Mouse (Mus musculus): ENCODE results near the gene Gm47996. TPM values are rescaled to one million over a fixed set of nuclear protein-coding genes. Genes with fewer than 3 reads are reported as not detected.

Gm47996 gene
- total RNA-seq, 2 experiments from 2014 or later: not detected

DNA sequence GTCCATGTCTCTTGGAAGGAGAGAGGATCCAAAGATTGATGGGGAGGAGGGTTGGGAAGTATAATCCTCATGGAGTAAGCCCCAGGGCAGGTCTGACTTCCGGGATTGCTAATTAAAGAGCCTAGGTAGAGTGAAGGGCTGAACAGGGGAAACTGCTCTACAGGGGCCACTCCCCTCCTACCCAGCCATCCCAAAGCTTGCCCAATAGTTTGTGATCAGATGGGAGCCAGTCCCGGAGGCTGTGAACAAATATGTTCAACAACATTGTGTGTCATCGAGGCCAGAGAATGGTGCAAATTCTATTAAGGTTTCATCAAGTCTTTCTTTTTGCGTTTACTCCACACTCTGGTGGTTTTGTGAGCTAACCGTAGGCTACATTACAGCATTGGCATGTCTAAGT is 34.1 kb downstream of the Gm47996 start:
- intact Hi-C loops (cut with DNase I): no loop called here
- no peak for DNase-seq

DNA sequence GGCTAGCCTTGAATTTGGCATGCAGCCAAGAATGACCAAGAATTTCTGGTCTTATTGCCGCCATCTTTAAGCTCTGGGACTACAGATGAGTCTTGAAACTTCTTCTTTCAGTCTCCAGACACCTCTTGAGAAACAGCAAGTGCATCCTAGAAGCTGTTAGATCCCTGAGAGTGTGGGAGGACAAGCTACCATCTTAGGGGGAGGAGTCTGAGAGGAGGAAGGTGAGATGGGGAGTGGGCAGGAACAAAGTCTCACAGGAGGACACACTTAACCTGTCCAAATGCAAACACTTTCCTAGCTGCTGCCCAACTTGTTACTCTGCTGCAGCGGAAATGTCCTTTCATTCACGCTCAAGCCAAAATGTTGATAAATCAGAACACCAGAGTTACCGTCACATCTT is 34.8 kb downstream of the Gm47996 start:
- intact Hi-C loops (cut with DNase I): no loop called here
- no peak for DNase-seq

DNA sequence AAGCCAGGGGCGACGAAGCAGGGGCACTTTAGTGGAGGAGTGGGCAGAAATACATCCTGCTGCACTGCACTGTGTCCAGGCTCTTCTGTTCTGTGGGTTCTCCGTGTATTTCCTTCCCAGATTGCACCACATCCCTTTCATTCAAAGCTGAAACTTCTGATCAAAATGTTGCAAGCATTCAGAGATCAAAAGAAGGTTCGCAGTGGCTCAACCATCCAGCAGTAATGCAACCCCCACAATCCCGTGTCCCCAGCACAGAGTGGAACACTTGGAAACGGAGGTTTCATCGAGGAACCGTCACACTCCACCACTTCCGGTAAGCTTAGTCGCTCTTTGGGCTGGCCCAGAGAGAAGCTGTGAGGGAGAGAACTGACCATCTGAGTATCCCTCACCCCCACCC is 35.2 kb downstream of the Gm47996 start:
- intact Hi-C loops (cut with DNase I): no loop called here
- DNase-seq: no peak

DNA sequence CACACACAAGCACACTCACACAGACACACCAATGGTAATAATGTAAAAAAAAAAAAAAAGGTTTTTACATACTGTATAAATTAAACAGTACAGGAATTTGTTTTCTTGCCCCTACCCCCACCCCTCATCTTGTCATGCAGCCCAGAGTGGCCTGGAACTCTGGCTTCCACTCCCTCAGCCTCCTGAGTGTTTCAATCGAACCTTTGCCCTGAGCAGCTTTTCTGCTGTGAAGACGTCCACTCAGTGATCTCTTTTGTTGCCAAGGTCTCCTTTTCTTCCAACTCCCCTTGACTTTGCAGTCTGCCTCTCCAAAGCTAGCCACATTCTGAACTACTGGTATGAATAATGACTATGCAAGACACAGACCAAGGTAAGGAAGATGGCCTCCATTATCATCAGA is 35.9 kb downstream of the Gm47996 start:
- DNase-seq: no peak
- intact Hi-C loops (cut with DNase I): no loop called here

DNA sequence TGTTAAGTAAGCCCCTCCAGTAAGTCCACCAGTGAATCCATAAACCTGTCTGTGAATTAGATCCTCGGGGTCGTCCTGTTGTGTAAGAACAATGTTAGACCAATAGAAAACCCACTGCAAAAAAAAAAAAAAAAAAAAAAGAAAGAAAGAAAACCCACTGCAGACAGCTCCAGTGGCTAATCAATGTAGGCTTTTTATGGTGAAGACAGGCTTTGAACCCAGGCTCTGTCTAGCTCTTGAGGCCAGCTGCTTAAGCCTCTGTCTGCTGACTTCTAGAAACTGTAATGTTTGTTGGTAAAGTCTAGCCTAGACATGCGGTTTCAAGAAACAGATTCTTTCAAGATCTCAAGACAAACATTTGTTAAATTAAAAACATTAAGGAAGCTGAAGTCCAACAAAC is 40.2 kb downstream of the Gm47996 start:
- DNase-seq: no peak
- intact Hi-C loops (cut with DNase I): no loop called here

DNA sequence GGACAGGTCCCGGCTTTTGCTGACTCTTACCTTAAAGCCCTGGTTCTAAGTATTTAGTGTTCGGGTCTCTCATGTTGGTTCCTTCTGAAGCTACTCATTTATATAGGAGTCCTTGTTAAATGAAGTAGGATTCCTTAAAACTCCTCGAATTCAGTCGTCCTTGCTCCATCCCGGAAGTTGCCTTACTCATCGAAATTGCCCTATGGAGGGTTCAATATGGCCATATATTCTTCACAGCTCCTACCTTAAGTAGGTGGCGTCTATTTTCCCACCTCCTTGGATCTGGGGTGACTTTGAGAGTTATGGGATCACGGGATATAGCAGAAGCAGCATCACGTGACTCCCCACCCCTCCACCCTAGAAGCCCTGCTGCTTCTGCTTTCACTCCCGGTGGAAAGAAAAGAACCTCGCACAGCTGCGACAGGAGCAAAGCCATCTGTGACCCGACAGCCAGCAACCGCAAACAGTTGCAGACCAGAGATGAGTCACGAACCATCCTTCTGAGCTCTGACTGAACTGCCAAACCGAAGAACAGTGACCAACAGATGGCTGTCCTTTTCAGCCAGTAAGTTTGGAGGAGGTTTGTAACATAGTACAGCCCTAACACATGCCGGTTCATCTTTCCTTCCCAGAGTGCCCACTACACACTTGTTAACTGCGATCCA is 40.7 kb downstream of the Gm47996 start:
- peak; percentile 25 for DNase-seq
- intact Hi-C loops (cut with DNase I): no loop called here

DNA sequence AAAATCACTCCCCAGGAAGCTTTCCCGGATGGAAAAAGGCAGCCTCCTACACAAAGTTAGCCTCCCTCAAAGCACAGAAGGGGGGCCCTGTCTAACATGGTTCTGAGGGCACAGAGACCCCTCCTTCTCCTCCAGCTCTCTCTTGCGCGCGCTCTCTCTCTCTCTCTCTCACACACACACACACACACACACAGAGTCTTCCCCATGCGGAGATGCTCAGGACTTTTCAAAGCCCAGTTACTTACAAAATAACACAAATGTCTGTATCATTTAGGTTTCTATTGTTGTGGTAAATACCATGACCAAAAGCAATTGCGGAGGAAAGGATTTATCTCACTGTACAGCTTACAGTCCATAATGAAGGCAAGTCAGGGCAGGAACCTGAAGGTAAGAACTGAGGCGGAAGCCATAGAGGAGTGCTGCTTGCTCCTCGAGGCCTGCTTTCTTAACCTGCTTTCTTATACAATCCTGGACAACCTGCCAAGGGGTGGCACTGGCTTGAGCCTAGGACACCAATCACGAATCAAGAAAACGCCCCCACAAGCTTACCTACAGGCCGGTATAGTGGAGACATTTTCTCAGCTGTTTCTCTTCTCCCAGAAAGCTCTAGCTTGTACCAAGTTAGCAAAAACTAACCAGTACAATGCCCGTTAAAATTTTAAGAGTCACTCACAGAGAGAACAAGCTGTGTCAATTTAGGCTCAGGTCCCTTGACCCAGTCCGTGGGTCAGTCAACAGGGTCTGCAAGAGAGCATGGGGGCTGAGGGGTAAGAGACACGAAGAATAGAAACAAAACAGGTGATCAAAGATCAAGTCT is 41.5 kb downstream of the Gm47996 start:
- DNase-seq: no peak

DNA sequence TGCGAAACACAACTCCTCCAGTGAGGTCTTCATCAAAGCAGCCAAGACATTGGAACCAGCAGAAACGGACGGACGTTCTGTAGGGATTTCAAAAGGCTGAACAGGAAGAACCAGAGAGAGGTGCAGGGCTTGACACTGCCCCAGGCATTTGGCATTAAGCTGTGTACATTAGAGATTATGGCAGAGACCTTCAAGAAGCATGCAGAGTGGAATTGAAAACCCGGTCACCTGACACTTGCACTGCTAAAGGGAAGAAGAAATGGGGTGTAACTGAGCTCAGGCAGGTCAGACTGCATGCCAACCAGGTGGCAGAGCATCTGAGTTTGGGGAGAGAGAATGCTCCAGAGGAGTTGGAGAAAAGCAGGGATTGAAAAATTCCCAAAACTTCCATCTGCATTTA is 45.5 kb downstream of the Gm47996 start:
- intact Hi-C loops (cut with DNase I): no loop called here

More for the DNA sequence above, 41.5 kb downstream of the Gm47996 start:
- intact Hi-C loops (cut with DNase I): no loop called here

DNA sequence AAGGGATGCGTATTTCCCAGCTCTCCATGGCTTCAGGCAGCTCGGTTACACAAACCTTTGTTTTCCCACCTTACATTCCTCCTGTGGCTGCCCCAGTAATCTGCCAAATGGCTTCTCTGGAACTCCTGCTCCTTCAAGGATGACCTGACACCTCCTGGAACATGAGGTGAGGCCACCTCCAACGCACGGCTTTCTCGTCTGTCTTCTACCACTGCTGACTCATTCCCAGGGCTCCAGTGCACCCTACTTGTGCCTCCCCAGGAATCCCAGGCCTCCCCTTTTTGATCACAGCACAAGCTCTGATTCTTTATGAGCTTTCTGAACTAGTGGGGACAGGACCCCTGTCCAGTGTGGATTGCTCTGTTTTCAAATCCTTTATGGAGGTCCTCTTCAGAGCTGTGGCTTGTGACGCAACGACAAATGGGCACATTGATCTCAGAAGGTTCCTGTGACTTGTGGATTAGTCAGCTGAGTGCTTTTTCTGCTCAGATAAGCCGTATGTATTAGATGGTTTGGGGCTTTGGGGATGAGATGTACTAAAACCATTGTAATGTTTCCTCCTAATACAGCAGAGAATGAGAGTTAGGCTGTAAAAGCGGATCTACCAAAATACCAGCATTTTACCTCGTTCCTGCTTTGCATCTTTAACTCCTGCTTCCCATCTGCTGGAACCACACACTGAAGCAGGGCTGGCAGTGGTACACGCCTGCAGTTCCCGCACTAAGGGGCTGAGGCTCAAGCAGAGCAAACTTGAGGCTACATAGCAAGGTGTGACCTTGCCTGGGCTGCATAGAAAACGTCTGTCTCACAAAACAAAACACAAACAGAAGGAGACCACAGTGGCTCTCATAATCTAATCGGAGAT is 48.4 kb downstream of the Gm47996 start:
- intact Hi-C loops (cut with DNase I): no loop called here
- no peak for DNase-seq

More for the DNA sequence above, 45.5 kb downstream of the Gm47996 start:
- no peak for DNase-seq

DNA sequence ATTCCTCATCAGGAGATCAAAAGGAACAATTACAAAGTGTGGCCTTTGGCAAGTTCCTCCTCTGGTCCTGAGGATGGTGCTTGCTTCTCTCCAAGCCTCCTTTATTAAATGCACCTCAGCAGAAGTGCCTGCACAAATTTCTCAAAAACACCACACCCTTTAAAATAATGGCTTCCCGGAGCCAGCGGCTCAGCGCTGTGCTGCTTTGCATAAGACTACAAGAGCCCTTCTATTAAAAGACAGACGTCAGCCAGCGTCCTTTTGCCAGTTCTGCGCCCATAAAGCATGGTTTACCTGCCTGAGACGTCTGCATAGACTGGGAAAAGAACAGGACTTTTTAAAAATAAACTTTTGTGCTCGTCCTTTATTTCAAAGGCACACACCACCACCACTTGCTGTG is 49.1 kb downstream of the Gm47996 start:
- intact Hi-C loops (cut with DNase I): no loop called here
- DNase-seq: no peak

Other genes starting within 250 kb of the Gm47996 start
- 1 to 10 TPM; 4.1 to 4.4 TPM for gene Hmcn1, start 216.7 kb upstream of the Gm47996 start, total RNA-seq (2021)
- gene Gm47985, start 27.6 kb upstream of the Gm47996 start, total RNA-seq (2021): not detected
- gene Gm8947, start 17.8 kb upstream of the Gm47996 start, total RNA-seq (2021): not detected
- gene Gm47995, start 11.7 kb upstream of the Gm47996 start, total RNA-seq (2021): not detected
- gene 3110040M04Rik, start 6.0 kb upstream of the Gm47996 start, total RNA-seq (2021): not detected
- gene Ivns1abp, start 134.3 kb downstream of the Gm47996 start, total RNA-seq (2021): 100 to 1,000 TPM; 257 to 290 TPM
- 1 to 10 TPM; 9.2 to 9.4 TPM for gene Swt1, start 218.3 kb downstream of the Gm47996 start, total RNA-seq (2021)
- gene Trmt1l, start 218.4 kb downstream of the Gm47996 start, total RNA-seq (2021): 10 to 100 TPM; 21.3 to 22.6 TPM

Measured in left cerebral cortex, postnatal 4 days (tissue).